Mouse (Mus musculus): ENCODE measurements around the gene Nfkbie.

DNA sequence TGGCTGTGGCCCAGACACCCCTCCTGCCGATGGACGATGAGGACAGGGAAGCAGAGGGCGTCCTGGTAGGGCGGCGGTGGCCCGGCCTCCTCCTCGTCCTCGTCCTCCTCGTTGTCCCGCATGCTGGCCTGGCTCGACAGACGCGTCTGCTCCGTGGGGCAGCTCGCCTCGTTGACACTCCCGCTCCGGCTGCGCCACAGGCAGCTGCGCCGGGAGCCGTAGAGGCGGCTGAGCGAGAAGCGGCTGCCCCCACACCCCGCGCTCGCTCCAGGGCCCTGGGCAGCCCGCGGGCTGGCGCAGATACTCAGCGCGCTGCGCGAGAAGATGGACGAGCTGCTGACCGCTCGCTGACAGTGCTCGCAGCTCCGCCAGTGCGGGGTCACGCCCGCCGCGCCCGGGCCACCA, 10.6 kb upstream of the Nfkbie start:
- TF ChIP-seq E2F4 (IDR thresholded peaks at IDR 0.05; ENCODE audit: insufficient replicate concordance, low read depth, low read length), result no peak
- no peak for TF ChIP-seq ETS1 (conservative IDR thresholded peaks at IDR 0.05; ENCODE audit: low read depth, low read length)
- no peak for TF ChIP-seq POLR2A (IDR thresholded peaks at IDR 0.05; ENCODE audit: low read depth, low read length)
- TF ChIP-seq CTCF (conservative IDR thresholded peaks at IDR 0.05 in 1 of 2, IDR thresholded peaks at IDR 0.05 in 1 of 2; ENCODE audit: low read depth in 2 of 2, low read length in 2 of 2), result no peak
- no peak for TF ChIP-seq EP300 (IDR thresholded peaks at IDR 0.05; ENCODE audit: low read length)
- no peak for TF ChIP-seq MAX (IDR thresholded peaks at IDR 0.05; ENCODE audit: low read length)
- TF ChIP-seq ZNF384 (IDR thresholded peaks at IDR 0.05; ENCODE audit: low read depth, low read length), result no peak
- TF ChIP-seq CHD2 (IDR thresholded peaks at IDR 0.05; ENCODE audit: low read length), result no peak
- TF ChIP-seq MAFK (IDR thresholded peaks at IDR 0.05; ENCODE audit: insufficient replicate concordance, low read length), result no peak
- no peak for TF ChIP-seq RAD21 (IDR thresholded peaks at IDR 0.05; ENCODE audit: low read depth, low read length)
- no peak for TF ChIP-seq SIN3A (IDR thresholded peaks at IDR 0.05; ENCODE audit: low read length)
- TF ChIP-seq TCF12 (IDR thresholded peaks at IDR 0.05; ENCODE audit: low read depth, low read length), result no peak
- no peak for TF ChIP-seq ZKSCAN1 (IDR thresholded peaks at IDR 0.05; ENCODE audit: borderline replicate concordance, low read depth, low read length)
- TF ChIP-seq IRF4 (IDR thresholded peaks at IDR 0.05; ENCODE audit: low read depth, low read length), result no peak

Measured in CH12.LX (cell line).